Mouse (Mus musculus) erythroblast, embryonic 14.5 days (primary cell): ENCODE measurements around the gene Ctu1. TPM values are rescaled to one million over a fixed set of nuclear protein-coding genes. Genes with fewer than 3 reads are reported as not detected.
"Not testable (repeated sequence)": the region's sequence is repeated elsewhere in the genome, so short reads cannot be mapped to it uniquely, and the experiment has no call there.

ENCODE experiments used
- H3K27me3 ChIP-seq: 2 replicates; pipeline ENCODE4 v1.6.1; 2012; ENCODE audit warnings: inconsistent platforms; ENCODE audit not compliant: control insufficient read depth
- H3K36me3 ChIP-seq: 2 replicates; pipeline ENCODE4 v1.6.1; 2012; ENCODE audit warnings: mild to moderate bottlenecking, inconsistent platforms; ENCODE audit not compliant: control insufficient read depth
- H3K4me1 ChIP-seq: 2 replicates; pipeline ENCODE4 v1.6.1; 2012; ENCODE audit warnings: inconsistent platforms; ENCODE audit not compliant: control insufficient read depth
- H3K4me3 ChIP-seq: replicated peaks from 2 replicates; pipeline ENCODE3; 2012; ENCODE audit warnings: moderate library complexity, mild to moderate bottlenecking, inconsistent platforms
- H3K9me3 ChIP-seq: 2 replicates; pipeline ENCODE4 v1.6.1; 2012; ENCODE audit warnings: low read length, inconsistent platforms, mixed read lengths; ENCODE audit not compliant: control insufficient read depth
- GATA1 ChIP-seq: IDR thresholded peaks from 2 replicates; pipeline ENCODE4 v1.6.1; 2012; ENCODE audit warnings: low read length, inconsistent platforms, mixed read lengths
- TAL1 ChIP-seq: IDR thresholded peaks from 3 replicates; pipeline ENCODE4 v1.6.1; 2012; ENCODE audit warnings: low read length, inconsistent platforms, mixed read lengths
- polyA plus RNA-seq: library from polyadenylated mRNA; stranded (reverse); fragments of >175 nt; gene quantifications from 2 replicates; pipeline ENCODE4 v1.2.3, GENCODE M21; 2012

The Ctu1 gene
- polyA plus RNA-seq, 1 experiment, result 0.34 TPM

DNA sequence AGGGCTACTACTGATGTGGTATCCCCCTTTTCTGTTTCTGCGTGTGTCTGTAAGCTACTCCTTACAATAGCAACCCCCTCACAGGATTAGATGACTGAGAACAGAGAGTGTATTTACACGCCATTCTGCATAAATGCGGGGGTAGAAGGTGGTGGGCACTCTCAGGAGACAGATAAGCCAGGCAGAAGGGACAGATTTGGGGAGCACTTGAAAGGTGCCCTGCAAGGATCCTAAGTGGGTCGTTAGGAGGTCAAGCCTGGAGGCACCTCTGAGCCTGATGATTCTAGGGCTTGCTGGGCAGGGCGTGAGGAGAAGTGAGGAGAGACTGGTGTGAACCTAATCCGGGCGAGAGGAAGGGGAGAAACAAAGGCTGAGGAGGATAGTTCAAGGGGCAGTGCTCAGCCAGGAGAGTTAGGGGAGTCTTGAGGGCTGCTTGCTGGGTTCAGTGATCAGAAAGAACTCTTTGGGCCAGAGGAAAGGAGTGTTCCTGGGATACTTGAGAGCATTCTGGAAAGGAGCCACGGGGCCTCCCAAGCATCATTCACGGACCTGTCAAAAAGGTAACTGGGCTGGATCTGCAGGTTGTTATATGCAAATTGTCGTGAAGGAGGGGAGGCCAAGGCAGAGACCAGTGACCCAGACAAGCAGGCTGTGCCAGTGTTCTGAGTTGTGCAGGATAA lies 905 bp downstream of the Ctu1 start:
- peaks cover 35% of the 10 kb centered on the region for H3K36me3 ChIP-seq
- TF ChIP-seq TAL1 (no peak), GATA1 (no peak)
- peak overlapping the region; percentile 75 for H3K4me3 ChIP-seq
- peaks cover 13% of the 10 kb centered on the region for H3K9me3 ChIP-seq
- no peaks in the 10 kb centered on the region for H3K27me3 ChIP-seq
- peaks cover 24% of the 10 kb centered on the region for H3K4me1 ChIP-seq

DNA sequence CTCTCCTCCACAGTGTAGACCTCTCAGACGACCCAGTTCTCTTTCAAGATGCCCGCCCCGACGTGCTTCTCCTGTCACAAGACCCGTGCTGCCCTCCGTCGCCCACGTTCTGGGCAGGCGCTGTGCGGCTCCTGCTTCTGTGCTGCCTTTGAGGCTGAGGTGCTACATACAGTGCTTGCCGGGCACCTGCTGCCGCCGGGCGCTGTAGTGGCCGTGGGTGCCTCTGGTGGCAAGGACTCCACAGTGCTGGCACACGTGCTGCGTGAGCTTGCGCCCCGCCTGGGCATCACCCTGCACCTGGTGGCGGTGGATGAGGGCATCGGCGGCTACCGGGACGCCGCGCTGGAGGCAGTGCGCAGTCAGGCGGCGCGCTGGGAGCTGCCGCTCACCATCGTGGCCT lies 3.3 kb downstream of the Ctu1 start:
- H3K27me3 ChIP-seq, result no peaks in the 10 kb centered on the region
- H3K4me1 ChIP-seq, result peaks cover 24% of the 10 kb centered on the region
- peaks cover 13% of the 10 kb centered on the region for H3K9me3 ChIP-seq
- H3K4me3 ChIP-seq, result no peak overlapping the region
- peaks cover 38% of the 10 kb centered on the region for H3K36me3 ChIP-seq
- TF ChIP-seq TAL1 (no peak), GATA1 (no peak)

DNA sequence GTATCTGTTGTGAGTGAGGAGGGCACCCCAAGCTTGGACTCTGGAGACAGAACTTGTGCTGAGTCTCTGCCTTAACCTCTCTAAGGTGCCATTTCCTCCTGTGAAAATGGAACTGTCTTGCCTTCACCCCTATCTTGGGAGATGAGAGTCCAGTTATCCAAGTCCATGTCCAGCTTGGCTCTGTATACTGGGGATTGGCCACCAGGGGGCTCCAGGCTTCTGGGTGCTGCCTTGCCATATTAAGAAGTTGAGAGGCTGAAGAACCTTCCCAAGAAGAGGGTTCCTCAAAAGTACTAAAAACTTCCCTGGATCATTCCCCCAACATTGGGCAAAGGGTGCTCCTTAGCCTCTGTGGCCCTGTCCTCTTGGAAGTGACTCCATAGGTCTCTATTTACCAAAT lies 6.7 kb downstream of the Ctu1 start:
- Histone ChIP-seq H3K4me1 (no peaks in the 10 kb centered on the region), H3K4me3 (no peak overlapping the region), H3K27me3 (no peaks in the 10 kb centered on the region), H3K36me3 (peaks cover 38% of the 10 kb centered on the region), H3K9me3 (peaks cover 13% of the 10 kb centered on the region)
- TF ChIP-seq GATA1, result no peak
- no peak for TF ChIP-seq TAL1

DNA sequence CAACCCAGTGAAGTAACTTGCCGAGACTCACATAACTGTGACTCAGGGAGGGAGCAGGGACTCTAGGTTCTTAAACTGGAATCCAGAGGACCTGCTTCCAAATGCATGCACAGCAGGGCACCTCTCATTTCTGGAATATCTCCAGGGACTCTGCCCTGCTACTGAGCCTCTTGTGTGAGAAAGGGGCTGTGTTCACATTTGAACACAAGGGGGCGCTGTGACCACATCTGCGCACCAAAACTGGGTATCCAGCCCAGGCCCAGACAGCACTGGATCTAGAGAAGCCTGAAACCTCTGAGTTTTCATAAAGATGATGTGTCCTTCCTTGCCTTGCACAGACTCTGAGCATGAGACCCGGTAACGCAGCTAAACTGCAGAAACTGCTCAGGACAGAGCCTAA lies 9.1 kb downstream of the Ctu1 start:
- Histone ChIP-seq H3K4me3 (no peak overlapping the region), H3K36me3 (peaks cover 21% of the 10 kb centered on the region), H3K9me3 (peaks cover 8% of the 10 kb centered on the region; the same call in 1 of the 2 replicates), H3K27me3 (no peaks in the 10 kb centered on the region; the same call in 1 of the 2 replicates), H3K4me1 (no peaks in the 10 kb centered on the region)
- TF ChIP-seq GATA1, result no peak
- no peak for TF ChIP-seq TAL1

DNA sequence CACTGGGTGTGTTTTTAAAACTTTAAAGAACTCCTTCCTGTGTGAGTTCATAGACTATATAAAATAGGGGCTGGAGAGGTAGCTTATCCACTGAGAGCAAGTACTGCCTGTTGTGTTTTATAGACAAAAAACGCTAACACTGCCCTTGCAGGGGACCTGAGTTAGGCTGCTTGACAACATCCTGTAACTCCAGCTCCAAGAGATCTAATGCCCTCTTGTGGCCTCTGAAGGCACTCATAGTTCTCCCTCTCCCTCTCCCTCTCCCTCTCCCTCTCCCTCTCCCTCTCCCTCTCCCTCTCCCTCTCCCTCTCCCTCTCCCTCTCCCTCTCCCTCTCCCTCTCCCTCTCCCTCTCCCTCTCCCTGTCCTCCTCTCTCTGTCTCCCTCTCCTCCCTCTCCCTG lies 10.7 kb downstream of the Ctu1 start:
- not testable (repeated sequence) for H3K9me3 ChIP-seq, H3K27me3 ChIP-seq, H3K4me1 ChIP-seq

DNA sequence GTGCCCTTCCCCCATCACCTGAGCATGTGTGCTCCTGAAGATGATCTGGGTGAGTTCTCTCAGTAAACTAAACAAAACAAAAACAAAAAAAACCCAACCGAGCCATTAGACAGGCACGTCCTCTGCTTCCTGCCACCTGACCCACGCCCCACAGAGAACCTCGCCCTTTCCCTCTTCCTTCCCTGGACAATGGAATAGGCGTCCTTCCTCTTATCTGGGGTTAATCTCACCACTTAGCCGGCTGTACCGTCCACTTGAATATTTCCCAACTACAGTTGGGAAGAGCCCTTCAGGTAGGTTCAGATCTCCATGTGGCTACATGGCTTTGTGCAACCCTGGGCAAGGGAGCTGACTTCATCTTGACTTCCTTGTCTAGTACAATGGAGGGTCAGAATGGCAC lies 13.3 kb downstream of the Ctu1 start:
- Histone ChIP-seq H3K36me3 (no peaks in the 10 kb centered on the region), H3K4me3 (no peak overlapping the region)

More for the DNA sequence above, 10.7 kb downstream of the Ctu1 start:
- H3K4me3 ChIP-seq, H3K36me3 ChIP-seq: not testable (repeated sequence)

DNA sequence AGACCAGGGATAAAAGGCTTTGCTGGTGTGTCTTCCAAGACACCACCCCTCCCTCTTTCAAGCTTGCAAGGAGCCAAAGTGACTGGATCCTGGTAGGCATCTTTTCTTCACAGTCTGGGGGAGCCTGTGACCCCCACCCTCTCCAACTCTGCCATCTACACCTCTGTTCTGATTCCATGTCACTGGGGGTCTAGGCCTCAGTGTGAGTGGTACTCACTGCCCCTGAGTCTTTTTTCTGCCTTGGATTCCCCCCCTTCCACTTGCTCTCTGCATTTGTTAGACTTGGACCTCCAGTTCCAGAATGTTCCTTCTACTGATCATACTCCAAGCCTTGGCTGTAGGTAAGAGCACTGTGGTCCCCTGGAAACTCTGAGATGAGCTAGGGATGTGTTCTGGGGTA lies 18.3 kb downstream of the Ctu1 start, which contains the start of gene Klk14:
Gene Klk14 (plus strand): TSS at position 301 of the 400 bp plus-strand sequence.
- H3K4me1 ChIP-seq, result no peaks in the 10 kb centered on the region
- no peak for TF ChIP-seq GATA1
- TF ChIP-seq TAL1, result no peak
- H3K36me3 ChIP-seq, result no peaks in the 10 kb centered on the region
- no peaks in the 10 kb centered on the region for H3K9me3 ChIP-seq
- H3K27me3 ChIP-seq, result no peaks in the 10 kb centered on the region
- no peak within 1 kb of the TSS for H3K4me3 ChIP-seq

More for the DNA sequence above, 13.3 kb downstream of the Ctu1 start:
- H3K4me1 ChIP-seq, result no peaks in the 10 kb centered on the region
- no peak for TF ChIP-seq TAL1
- TF ChIP-seq GATA1, result no peak
- no peaks in the 10 kb centered on the region; the same call in 1 of the 2 replicates for H3K27me3 ChIP-seq
- no peaks in the 10 kb centered on the region for H3K9me3 ChIP-seq

DNA sequence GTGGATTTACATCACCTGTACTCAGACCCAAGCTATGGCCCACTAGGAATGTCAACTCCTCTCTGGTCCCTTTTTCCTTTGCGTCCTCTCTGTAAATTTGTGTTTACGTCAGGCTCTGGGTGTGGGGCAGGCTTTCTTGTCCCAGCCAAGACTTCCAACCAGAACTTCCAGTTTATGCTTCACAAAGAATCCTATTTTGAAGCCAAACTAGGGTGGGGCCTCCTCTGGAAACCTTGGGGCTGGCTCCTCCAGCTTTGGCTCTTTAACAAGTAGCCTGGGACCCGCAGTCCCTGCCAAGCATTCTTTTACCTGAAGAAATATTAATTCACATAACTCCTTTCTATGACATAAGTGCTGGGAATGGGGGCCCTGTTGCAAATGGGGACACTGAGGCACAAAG lies 38.2 kb downstream of the Ctu1 start:
- Histone ChIP-seq H3K4me3 (no peak overlapping the region), H3K9me3 (no peaks in the 10 kb centered on the region), H3K27me3 (no peaks in the 10 kb centered on the region), H3K36me3 (no peaks in the 10 kb centered on the region), H3K4me1 (no peaks in the 10 kb centered on the region)
- TF ChIP-seq GATA1, result no peak
- no peak for TF ChIP-seq TAL1

DNA sequence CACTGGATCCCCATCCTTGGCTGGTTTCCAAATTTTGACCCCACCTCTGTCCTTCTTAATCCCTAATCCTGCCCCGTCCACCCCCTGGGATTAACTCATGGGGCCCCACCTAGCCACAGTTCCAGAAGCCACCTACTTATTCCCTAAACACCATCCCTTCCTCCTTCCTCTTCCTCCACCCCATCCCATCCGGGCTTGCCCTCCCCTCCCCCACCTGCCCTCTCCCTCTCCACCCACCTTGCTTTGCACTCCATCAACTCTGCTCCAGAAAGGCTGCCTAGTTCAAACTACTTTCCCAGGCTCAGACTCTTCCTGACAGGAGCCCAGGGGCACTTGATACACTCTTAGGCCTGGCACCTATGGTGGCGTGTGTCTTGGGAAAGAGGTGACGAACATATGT lies 40.5 kb downstream of the Ctu1 start, which contains the start of gene Klk13:
Gene Klk13 (plus strand): TSS at position 301 of the 400 bp plus-strand sequence.
- TF ChIP-seq GATA1 (no peak), TAL1 (no peak)
- no peaks in the 10 kb centered on the region for H3K36me3 ChIP-seq
- no peaks in the 10 kb centered on the region for H3K4me1 ChIP-seq
- no peak within 1 kb of the TSS for H3K4me3 ChIP-seq
- no peaks in the 10 kb centered on the region for H3K27me3 ChIP-seq
- no peaks in the 10 kb centered on the region for H3K9me3 ChIP-seq

DNA sequence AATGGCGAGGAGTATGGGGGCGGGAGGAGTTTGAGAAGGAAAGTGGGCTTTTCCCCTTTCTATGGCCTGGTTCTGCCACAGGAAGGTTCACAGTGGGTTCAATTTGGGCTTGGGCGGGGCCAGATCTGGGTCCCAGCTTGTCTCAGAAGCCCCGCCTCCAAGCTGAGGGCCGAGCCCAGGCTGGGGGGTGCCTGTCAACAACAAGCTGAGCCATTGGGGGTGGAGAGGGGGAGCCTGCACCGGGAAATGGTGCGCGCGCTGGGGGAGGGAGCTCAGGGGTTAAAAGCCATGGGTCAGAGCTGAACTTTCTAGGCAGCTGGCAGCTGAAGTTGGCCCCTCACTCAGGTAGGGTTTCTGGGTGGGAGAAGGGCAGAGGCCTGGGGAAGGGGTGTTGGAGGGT lies 41.1 kb downstream of the Ctu1 start:
- no peaks in the 10 kb centered on the region for H3K27me3 ChIP-seq
- H3K4me1 ChIP-seq, result no peaks in the 10 kb centered on the region
- H3K4me3 ChIP-seq, result no peak overlapping the region
- H3K36me3 ChIP-seq, result no peaks in the 10 kb centered on the region
- TF ChIP-seq TAL1 (no peak), GATA1 (no peak)
- H3K9me3 ChIP-seq, result no peaks in the 10 kb centered on the region
